Mouse (Mus musculus) myocyte (in vitro differentiated cells): ENCODE measurements around the gene Fbln2. TPM values are rescaled to one million over a fixed set of nuclear protein-coding genes. Genes with fewer than 3 reads are reported as not detected.

Experiments used
- H3K27me3 ChIP-seq: one replicate; pipeline ENCODE4 v1.6.1; 2011; ENCODE audit not compliant: control insufficient read depth, insufficient read depth, insufficient read length
- H3K36me3 ChIP-seq: one replicate; pipeline ENCODE4 v1.6.1; 2011; ENCODE audit not compliant: control insufficient read depth, insufficient read depth
- H3K4me2 ChIP-seq: one replicate; pipeline ENCODE4 v1.6.1; 2011; ENCODE audit warnings: low read depth, control low read depth
- H3K4me3 ChIP-seq: one replicate; pipeline ENCODE4 v1.5.1; 2011; ENCODE audit warnings: mild to moderate bottlenecking, control low read depth, moderate library complexity
- H3K79me2 ChIP-seq: one replicate; pipeline ENCODE4 v1.6.1; 2011; ENCODE audit not compliant: control insufficient read depth, insufficient read depth
- H3ac ChIP-seq: one replicate; pipeline ENCODE4 v1.6.1; 2011; ENCODE audit not compliant: control insufficient read depth, insufficient read length
- CEBPB ChIP-seq: IDR thresholded peaks from 2 replicates; pipeline ENCODE4 v1.6.1; 2011; ENCODE audit warnings: mild to moderate bottlenecking, moderate library complexity; ENCODE audit not compliant: poor library complexity, insufficient read depth, severe bottlenecking
- E2F4 ChIP-seq: IDR thresholded peaks from one replicate; pipeline ENCODE4 v1.6.1; 2011; ENCODE audit warnings: mild to moderate bottlenecking, control low read depth, moderate library complexity; ENCODE audit not compliant: insufficient read depth
- MAX ChIP-seq: IDR thresholded peaks from one replicate; pipeline ENCODE4 v1.6.1; 2011; ENCODE audit warnings: low read depth, mild to moderate bottlenecking, control low read depth
- MYOD1 ChIP-seq, 3 experiments: IDR thresholded peaks; one replicate each; pipeline ENCODE4 v1.6.1; 2011; ENCODE audit warnings: control low read depth in 2 of 3, low read depth in 2 of 3, mild to moderate bottlenecking in 2 of 3, moderate library complexity in 1 of 3; ENCODE audit not compliant: insufficient read length in 2 of 3, control insufficient read depth in 1 of 3
- MYOG ChIP-seq, 3 experiments: IDR thresholded peaks; one replicate each; pipeline ENCODE4 v1.6.1; 2011; ENCODE audit warnings: control low read depth in 2 of 3, low read depth in 2 of 3, mild to moderate bottlenecking in 2 of 3; ENCODE audit not compliant: insufficient read length in 2 of 3, control insufficient read depth in 1 of 3, insufficient read depth in 1 of 3
- POLR2A ChIP-seq: IDR thresholded peaks from one replicate; pipeline ENCODE4 v1.6.1; 2011; ENCODE audit warnings: low read depth, mild to moderate bottlenecking, control low read depth, moderate library complexity; ENCODE audit not compliant: insufficient read length
- POLR2AphosphoS2 ChIP-seq: IDR thresholded peaks from one replicate; pipeline ENCODE4 v1.6.1; 2011; ENCODE audit warnings: low read depth, control low read depth; ENCODE audit not compliant: insufficient read length
- REST ChIP-seq: IDR thresholded peaks from one replicate; pipeline ENCODE4 v1.6.1; 2011; ENCODE audit warnings: mild to moderate bottlenecking, control low read depth, moderate library complexity; ENCODE audit not compliant: insufficient read depth, insufficient read length
- SRF ChIP-seq: IDR thresholded peaks from one replicate; pipeline ENCODE4 v1.6.1; 2011; ENCODE audit warnings: low read depth; ENCODE audit not compliant: control insufficient read depth, insufficient read length
- TCF12 ChIP-seq: IDR thresholded peaks from one replicate; pipeline ENCODE4 v1.6.1; 2011; ENCODE audit warnings: mild to moderate bottlenecking, control low read depth; ENCODE audit not compliant: poor library complexity, insufficient read depth, severe bottlenecking
- TCF3 ChIP-seq: IDR thresholded peaks from one replicate; pipeline ENCODE4 v1.6.1; 2011; ENCODE audit warnings: low read depth, control low read depth; ENCODE audit not compliant: insufficient read length
- USF1 ChIP-seq: IDR thresholded peaks from one replicate; pipeline ENCODE4 v1.6.1; 2011; ENCODE audit warnings: low read depth, mild to moderate bottlenecking, control low read depth, moderate library complexity
- polyA plus RNA-seq: library from polyadenylated mRNA; unstranded; fragments of >200 nt; fragmentation: generic; extraction: Trizol; gene quantifications from one replicate; pipeline ENCODE4 v1.2.1, GENCODE M21; 2012; ENCODE audit warnings: missing spikeins

Fbln2 gene
- polyA plus RNA-seq, 1 experiment: 167 TPM

DNA sequence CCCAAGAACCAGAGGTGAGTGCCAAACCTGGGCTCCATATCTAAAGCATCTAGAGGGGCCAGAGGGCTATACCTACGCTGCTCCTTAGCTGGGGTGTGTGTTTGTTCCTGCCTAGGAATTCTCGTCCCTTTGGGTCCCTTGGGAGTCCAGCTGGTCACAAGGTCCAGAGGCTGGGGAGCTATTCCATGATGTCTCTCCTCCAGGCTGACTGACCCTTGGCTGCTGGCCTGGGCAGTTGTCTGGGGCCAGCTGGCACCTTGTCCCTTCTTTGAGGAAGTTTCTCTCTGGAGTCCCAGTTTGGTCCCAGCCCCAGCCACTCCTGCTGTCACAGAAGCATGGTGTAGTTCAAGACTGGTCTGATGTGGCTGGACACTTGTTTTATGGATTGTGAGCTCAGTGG is 30.9 kb upstream of the Fbln2 start:
- Histone ChIP-seq H3K4me2 (peak overlapping the region; percentile 12), H3K4me3 (no peak overlapping the region), H3K27me3 (no peaks in the 10 kb centered on the region), H3K79me2 (no peaks in the 10 kb centered on the region), H3K36me3 (no peaks in the 10 kb centered on the region), H3ac (no peak overlapping the region)
- TF ChIP-seq MAX: no peak
- no peak for TF ChIP-seq POLR2A
- no peak for TF ChIP-seq TCF12
- TF ChIP-seq MYOD1 (IDR thresholded peaks at IDR 0.05; ENCODE audit: control insufficient read depth in 1 of 3, insufficient read length in 2 of 3, low read depth in 2 of 3): peak in 2 of 3 experiments; percentile 44 to 54
- no peak for TF ChIP-seq USF1
- no peak for TF ChIP-seq TCF3
- peak in 2 of 3 experiments; percentile 70 to 84 for TF ChIP-seq MYOG (IDR thresholded peaks at IDR 0.05; ENCODE audit: control insufficient read depth in 1 of 3, insufficient read depth in 1 of 3, insufficient read length in 2 of 3, low read depth in 2 of 3)

DNA sequence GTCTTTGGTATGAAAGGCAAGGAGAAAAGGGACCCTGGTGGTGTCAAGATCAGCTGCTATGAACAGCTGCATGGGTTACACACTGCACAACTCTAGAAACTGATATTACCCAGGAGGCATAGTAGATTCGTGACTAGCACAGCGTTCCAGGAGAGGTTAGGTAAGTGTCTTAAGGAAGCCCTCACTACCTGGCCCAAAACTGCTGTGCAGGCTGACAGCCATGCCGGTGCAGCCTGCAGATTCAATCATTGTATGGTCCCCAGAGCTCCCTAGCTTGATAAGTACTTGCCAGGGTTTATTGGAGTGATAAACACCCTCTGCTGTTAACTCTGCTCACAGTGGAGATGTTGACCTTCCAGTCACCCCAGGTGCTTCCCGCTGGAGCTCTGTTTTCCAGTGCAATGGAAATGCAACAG is 30.2 kb upstream of the Fbln2 start:
- no peak overlapping the region for H3K4me3 ChIP-seq
- H3ac ChIP-seq: no peak overlapping the region
- H3K27me3 ChIP-seq: no peaks in the 10 kb centered on the region

DNA sequence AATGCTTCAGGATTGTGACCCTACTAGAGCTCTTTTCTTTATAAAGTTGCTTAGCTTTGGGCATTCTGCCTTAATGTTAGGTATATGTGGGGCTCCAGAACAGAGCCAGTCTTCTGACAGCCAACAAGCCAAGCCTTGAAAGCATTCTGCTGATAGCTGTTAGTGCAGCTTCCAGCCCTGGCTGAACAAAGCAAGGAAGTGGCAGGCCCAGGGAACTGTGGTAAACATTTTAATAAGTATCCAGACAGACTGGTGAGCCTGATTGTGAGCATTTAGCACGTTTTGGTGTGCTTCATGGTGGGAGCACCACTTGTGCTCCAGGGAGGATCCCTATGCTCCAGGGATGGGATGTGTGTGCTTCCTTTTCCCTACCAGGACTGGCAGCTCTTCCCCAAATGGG is 29.2 kb upstream of the Fbln2 start:
- H3K36me3 ChIP-seq: no peaks in the 10 kb centered on the region
- TF ChIP-seq SRF: no peak
- H3K27me3 ChIP-seq: no peaks in the 10 kb centered on the region
- H3K4me2 ChIP-seq: no peak overlapping the region
- H3K79me2 ChIP-seq: no peaks in the 10 kb centered on the region
- no peak overlapping the region for H3ac ChIP-seq
- H3K4me3 ChIP-seq: no peak overlapping the region

More for the DNA sequence above, 30.2 kb upstream of the Fbln2 start:
- Histone ChIP-seq H3K36me3 (no peaks in the 10 kb centered on the region), H3K4me2 (peak overlapping the region; percentile 12), H3K79me2 (no peaks in the 10 kb centered on the region)
- TF ChIP-seq SRF (no peak), POLR2A (no peak), MYOG (IDR thresholded peaks at IDR 0.05; ENCODE audit: control insufficient read depth in 1 of 3, insufficient read depth in 1 of 3, insufficient read length in 2 of 3, low read depth in 2 of 3) (peak in 2 of 3 experiments; percentile 47 to 59), CEBPB (no peak), USF1 (no peak), E2F4 (no peak), REST (no peak), POLR2AphosphoS2 (no peak), MYOD1 (IDR thresholded peaks at IDR 0.05; ENCODE audit: control insufficient read depth in 1 of 3, insufficient read length in 2 of 3, low read depth in 2 of 3) (peak in 2 of 3 experiments; percentile 83 to 88), TCF3 (peak; percentile 44), TCF12 (peak; percentile 79), MAX (no peak)

DNA sequence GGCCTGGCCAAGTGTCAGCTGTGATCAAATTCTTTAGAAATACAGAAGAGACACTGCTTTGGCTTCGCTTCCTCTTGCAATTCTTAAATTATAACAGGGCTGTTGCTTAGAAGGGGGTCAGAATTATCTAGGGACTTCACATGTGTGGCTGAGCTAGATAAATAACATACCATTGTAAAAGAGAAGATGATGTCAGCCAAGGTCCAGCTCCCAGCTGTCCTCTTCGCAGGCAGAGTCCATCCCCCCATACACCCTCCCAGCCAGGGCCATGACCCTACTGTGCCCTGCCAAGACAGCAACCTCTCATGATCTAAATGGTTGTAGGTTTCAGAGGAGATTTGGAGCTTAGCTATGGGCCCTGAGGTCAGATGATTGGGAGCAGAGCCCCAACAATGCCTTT is 28.3 kb upstream of the Fbln2 start:
- no peak for TF ChIP-seq REST
- peak; percentile 29 for TF ChIP-seq TCF3
- no peak for TF ChIP-seq POLR2A
- no peak for TF ChIP-seq USF1
- peak; percentile 29 to 89 (median 83) for TF ChIP-seq MYOD1 (IDR thresholded peaks at IDR 0.05; ENCODE audit: control insufficient read depth in 1 of 3, insufficient read length in 2 of 3, low read depth in 2 of 3)
- peak; percentile 68 to 91 (median 71) for TF ChIP-seq MYOG (IDR thresholded peaks at IDR 0.05; ENCODE audit: control insufficient read depth in 1 of 3, insufficient read depth in 1 of 3, insufficient read length in 2 of 3, low read depth in 2 of 3)
- no peak for TF ChIP-seq E2F4
- TF ChIP-seq TCF12: peak; percentile 29
- H3K4me3 ChIP-seq: no peak overlapping the region
- no peaks in the 10 kb centered on the region for H3K27me3 ChIP-seq
- H3K79me2 ChIP-seq: no peaks in the 10 kb centered on the region
- H3ac ChIP-seq: no peak overlapping the region
- H3K4me2 ChIP-seq: peak overlapping the region; percentile 7
- H3K36me3 ChIP-seq: no peaks in the 10 kb centered on the region

DNA sequence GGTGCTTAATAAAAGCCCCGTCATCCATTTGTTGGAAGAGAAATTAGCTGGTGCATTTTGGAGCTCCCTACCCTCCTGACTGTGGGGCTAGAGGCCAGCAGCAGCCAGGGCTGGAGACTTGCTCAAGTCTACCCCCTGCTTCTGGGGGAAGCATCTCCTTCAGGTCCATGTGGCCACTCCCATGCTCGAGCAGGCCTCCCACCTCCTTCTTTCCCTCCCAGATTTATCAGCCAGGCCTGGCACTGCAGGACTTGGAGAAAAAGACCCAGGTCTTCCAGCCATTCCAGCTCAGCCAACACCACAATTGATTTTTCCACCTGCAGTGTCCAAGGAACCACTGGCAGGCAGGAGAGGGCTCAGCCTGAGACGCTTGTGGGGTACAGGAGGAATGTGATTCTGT is 27.5 kb upstream of the Fbln2 start:
- Histone ChIP-seq H3ac (no peak overlapping the region), H3K4me2 (no peak overlapping the region), H3K36me3 (no peaks in the 10 kb centered on the region), H3K27me3 (no peaks in the 10 kb centered on the region), H3K79me2 (no peaks in the 10 kb centered on the region), H3K4me3 (no peak overlapping the region)
- TF ChIP-seq POLR2A (no peak), SRF (no peak), CEBPB (no peak), TCF3 (no peak), MAX (no peak), USF1 (no peak), E2F4 (no peak), MYOG (IDR thresholded peaks at IDR 0.05; ENCODE audit: control insufficient read depth in 1 of 3, insufficient read depth in 1 of 3, insufficient read length in 2 of 3, low read depth in 2 of 3) (no peak), TCF12 (no peak), REST (no peak), MYOD1 (IDR thresholded peaks at IDR 0.05; ENCODE audit: control insufficient read depth in 1 of 3, insufficient read length in 2 of 3, low read depth in 2 of 3) (no peak), POLR2AphosphoS2 (no peak)
